ENCODE assay signal across 13 mouse cellular contexts in genomic region chr14:45644202-45644601, GRCm38 (mm10). TPM values are rescaled to one million over a fixed set of nuclear protein-coding genes. Genes with fewer than 3 reads are reported as not detected.
A peak's percentile ranks its signal among the peaks of the same experiment; 100 is the strongest.
DNase-seq lines count a peak whose midpoint lies in the region; ATAC-seq and TF ChIP-seq lines count a peak whose summit lies in the region.
"Had no signal": no experiment of that assay in that cellular context is flagged by ENCODE, and none has a peak within 500 bp of the region (broad histone marks: within the 10 kb centered on the region; RNA-seq: fewer than 3 reads in every experiment).

No protein-coding gene starts in this region.

- no peak overlapping the region for H3K4me3 ChIP-seq in heart, embryonic 13.5 days
- H3K4me3 ChIP-seq in left cerebral cortex, adult 2 months: no peak overlapping the region; the same call in 1 of the 2 replicates
- peak overlapping the region; percentile 8; the same call in 1 of the 2 replicates for H3K4me3 ChIP-seq in hindbrain, postnatal 0 days (ENCODE audit: low read length)
- H3K4me3 ChIP-seq in neural tube, embryonic 15.5 days (replicated peaks): no peak overlapping the region
- H3K4me3 ChIP-seq: liver, embryonic 12.5 days had no signal

- H3K4me2 ChIP-seq in heart, embryonic 13.5 days: peak overlapping the region; percentile 53
- peak overlapping the region; percentile 42 for H3K4me2 ChIP-seq in hindbrain, postnatal 0 days (ENCODE audit: low read depth, low read length)
- peak overlapping the region; percentile 11 for H3K4me2 ChIP-seq in neural tube, embryonic 15.5 days
- H3K4me2 ChIP-seq: liver, embryonic 12.5 days had no signal

- 0 out of 2 replicates have a peak overlapping the region, but pooled peaks have one; percentile 54 for H3K9ac ChIP-seq in heart, embryonic 13.5 days
- H3K9ac ChIP-seq in hindbrain, postnatal 0 days (replicated peaks; ENCODE audit: low read length): peak overlapping the region; percentile 28; the same call in 1 of the 2 replicates
- no peak overlapping the region for H3K9ac ChIP-seq in neural tube, embryonic 15.5 days (replicated peaks)

- no peaks in the 10 kb centered on the region for H3K27me3 ChIP-seq in heart, embryonic 13.5 days (replicated peaks)
- H3K27me3 ChIP-seq in hindbrain, postnatal 0 days (ENCODE audit: insufficient read depth, low read length): no peaks in the 10 kb centered on the region
- no peaks in the 10 kb centered on the region for H3K27me3 ChIP-seq in neural tube, embryonic 15.5 days (replicated peaks)
- H3K27me3 ChIP-seq: liver, embryonic 12.5 days had no signal

- no peak for ATAC-seq in heart, embryonic 13.5 days (ENCODE audit: extremely low read depth, insufficient number of reproducible peaks, low FRiP score, low TSS enrichment)
- 0 out of 2 replicates have a peak, but pooled peaks have one; percentile 33 for ATAC-seq in hindbrain, postnatal 0 days
- peak; percentile 15; the same call in 1 of the 2 replicates for ATAC-seq in neural tube, embryonic 15.5 days (ENCODE audit: low FRiP score)
- ATAC-seq: liver, embryonic 12.5 days; lung, postnatal 0 days had no signal

- no peaks in the 10 kb centered on the region for H3K9me3 ChIP-seq in heart, embryonic 13.5 days
- no peaks in the 10 kb centered on the region for H3K9me3 ChIP-seq in hindbrain, postnatal 0 days (ENCODE audit: low read length)
- no peaks in the 10 kb centered on the region for H3K9me3 ChIP-seq in neural tube, embryonic 15.5 days (replicated peaks)
- H3K9me3 ChIP-seq: liver, embryonic 12.5 days had no signal

- intact Hi-C loops in heart, postnatal 14 days (cut with DNase I): no loop called here
- intact Hi-C loops in left cerebral cortex, adult 2 months (cut with DNase I): no loop called here
- intact Hi-C loops in left cerebral cortex, postnatal 4 days (cut with DNase I): no loop called here
- intact Hi-C loops in gastrocnemius, postnatal 36 days (cut with DNase I): no loop called here

- WGBS in heart, embryonic 13.5 days: 57% methylated on average over 7 of the region's 7 CpGs
- 30% methylated on average over 7 of the region's 7 CpGs for WGBS in hindbrain, postnatal 0 days
- WGBS in neural tube, embryonic 15.5 days: 45% methylated on average over 7 of the region's 7 CpGs

- no peaks in the 10 kb centered on the region for H3K36me3 ChIP-seq in heart, embryonic 13.5 days
- H3K36me3 ChIP-seq in hindbrain, postnatal 0 days (ENCODE audit: insufficient read depth, low read length): no peaks in the 10 kb centered on the region
- H3K36me3 ChIP-seq in neural tube, embryonic 15.5 days: no peaks in the 10 kb centered on the region

- no peak for DNase-seq in heart, postnatal 14 days
- no peak for DNase-seq in left cerebral cortex, adult 2 months (ENCODE audit: extremely low spot score in 1 of 2, low spot score in 2 of 2)
- no peak for DNase-seq in left cerebral cortex, postnatal 4 days
- peak; percentile 47 for DNase-seq in hindbrain, postnatal 0 days (ENCODE audit: low spot score)
- no peak for DNase-seq in gastrocnemius, postnatal 36 days
- DNase-seq in liver: no peak
- DNase-seq: adrenal gland, adult 8-10 months; cerebellum, adult 9-11 months; thymus, adult 18-20 months had no signal

- peaks cover 69% of the 10 kb centered on the region for H3K4me1 ChIP-seq in heart, embryonic 13.5 days
- H3K4me1 ChIP-seq in hindbrain, postnatal 0 days (ENCODE audit: insufficient read depth, low read length): peaks cover 6% of the 10 kb centered on the region
- peaks cover 36% of the 10 kb centered on the region for H3K4me1 ChIP-seq in neural tube, embryonic 15.5 days

- H3K27ac ChIP-seq in heart, embryonic 13.5 days (replicated peaks): no peak overlapping the region
- H3K27ac ChIP-seq in left cerebral cortex, adult 2 months: peak overlapping the region; percentile 44; the same call in 1 of the 2 replicates
- H3K27ac ChIP-seq in hindbrain, postnatal 0 days: peak overlapping the region; percentile 80
- peak overlapping the region; percentile 76 for H3K27ac ChIP-seq in neural tube, embryonic 15.5 days (replicated peaks)
- H3K27ac ChIP-seq: liver, embryonic 12.5 days had no signal

- no peak for TF ChIP-seq CTCF in left cerebral cortex, adult 2 months (IDR thresholded peaks at IDR 0.05)
- TF ChIP-seq CTCF in hindbrain, postnatal 0 days (IDR thresholded peaks at IDR 0.05; ENCODE audit: low read depth): no peak

RNA-seq across cellular contexts. Expression of gene Ddhd1, which starts 13.7 kb away (rescaled TPM):
- 6.7 and 7.9 TPM in 2 replicates for polyA plus RNA-seq in heart, embryonic 13.5 days (2015; fragmentation: Nextera tagmentation; extraction: Ambion mirVana)
- total RNA-seq in heart, postnatal 14 days (2021): 10 to 100 TPM; 10.0 to 11.8 TPM
- 10 to 100 TPM; 79.7 to 82.8 TPM for total RNA-seq in left cerebral cortex, adult 2 months (2021)
- 10 to 100 TPM; 67.0 to 69.6 TPM for total RNA-seq in left cerebral cortex, postnatal 4 days (2021)
- total RNA-seq in hindbrain, postnatal 0 days (2014; rRNA removed): 53.0 and 64.2 TPM in 2 replicates
- 15.0 and 17.2 TPM in 2 replicates for polyA plus RNA-seq in hindbrain, postnatal 0 days (2015; fragmentation: Nextera tagmentation; extraction: Ambion mirVana)
- polyA plus RNA-seq in neural tube, embryonic 15.5 days (2015; fragmentation: Nextera tagmentation; extraction: Ambion mirVana): 20.0 and 20.1 TPM in 2 replicates
- 1 to 10 TPM; 2.7 to 3.3 TPM for total RNA-seq in gastrocnemius, postnatal 36 days (2021)
